Mouse (Mus musculus) regulatory T cell (primary cell): ENCODE results near the gene Poc1a.

Source experiments
- in situ Hi-C: fragments of 300-600 bp; cut with MboI, MseI; formaldehyde crosslinking; loops from one replicate; pipeline ENCODE4 v1.15.1; 2025; ENCODE audit warnings: high pct_unique_total_duplicates

The Poc1a gene

DNA sequence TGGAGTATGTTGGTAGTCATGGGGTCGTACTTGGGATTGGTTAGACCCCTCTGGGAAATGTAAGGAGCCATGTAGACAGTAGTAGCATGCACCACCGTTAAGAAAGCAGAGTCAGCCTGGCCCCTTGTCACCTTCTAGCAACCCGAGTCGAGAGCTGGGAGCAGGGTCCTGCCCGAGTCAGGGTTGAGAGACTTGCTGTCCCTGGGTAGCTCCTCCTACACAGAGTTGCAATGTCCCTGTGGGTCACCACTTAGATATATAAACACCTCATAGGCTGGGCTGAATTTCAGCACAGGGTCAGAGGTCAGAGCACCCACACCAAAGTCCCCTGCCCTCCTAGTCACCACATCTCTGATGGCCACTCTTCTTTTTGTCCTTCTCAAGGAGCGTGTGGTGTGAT is 20.1 kb downstream of the Poc1a start:
- in situ Hi-C loops = no loop called here

DNA sequence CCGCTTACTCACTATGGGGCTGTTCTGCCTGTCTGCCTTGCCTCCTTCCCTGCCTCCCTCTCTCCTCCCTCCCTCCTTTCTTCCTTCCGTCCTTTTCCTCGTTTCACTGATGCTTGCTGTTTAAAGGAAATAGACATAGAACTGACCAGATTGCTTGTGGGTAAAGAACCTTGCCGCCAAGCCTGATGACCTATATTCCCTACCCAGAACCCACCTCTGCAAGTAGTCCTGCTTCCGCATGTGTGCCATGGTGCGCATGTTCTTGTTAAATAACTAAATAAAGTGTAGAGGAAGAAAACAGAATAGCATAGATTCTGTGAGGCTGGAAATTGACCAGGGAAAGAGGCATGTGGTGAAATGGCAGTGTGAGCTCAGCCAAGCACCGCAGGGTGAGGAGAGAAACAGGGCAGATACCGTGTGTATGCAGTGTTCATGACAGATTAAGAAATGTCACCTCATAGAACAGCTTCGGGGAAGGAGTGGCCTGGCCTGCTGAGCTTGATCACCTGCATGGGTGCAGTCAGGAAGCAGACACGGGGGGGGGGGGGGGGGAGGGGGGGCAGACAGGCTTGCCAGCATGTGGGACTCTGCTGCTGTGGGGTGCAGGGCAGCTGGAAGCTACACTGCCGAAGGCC is 20.7 kb downstream of the Poc1a start:
- in situ Hi-C loops = no loop called here

DNA sequence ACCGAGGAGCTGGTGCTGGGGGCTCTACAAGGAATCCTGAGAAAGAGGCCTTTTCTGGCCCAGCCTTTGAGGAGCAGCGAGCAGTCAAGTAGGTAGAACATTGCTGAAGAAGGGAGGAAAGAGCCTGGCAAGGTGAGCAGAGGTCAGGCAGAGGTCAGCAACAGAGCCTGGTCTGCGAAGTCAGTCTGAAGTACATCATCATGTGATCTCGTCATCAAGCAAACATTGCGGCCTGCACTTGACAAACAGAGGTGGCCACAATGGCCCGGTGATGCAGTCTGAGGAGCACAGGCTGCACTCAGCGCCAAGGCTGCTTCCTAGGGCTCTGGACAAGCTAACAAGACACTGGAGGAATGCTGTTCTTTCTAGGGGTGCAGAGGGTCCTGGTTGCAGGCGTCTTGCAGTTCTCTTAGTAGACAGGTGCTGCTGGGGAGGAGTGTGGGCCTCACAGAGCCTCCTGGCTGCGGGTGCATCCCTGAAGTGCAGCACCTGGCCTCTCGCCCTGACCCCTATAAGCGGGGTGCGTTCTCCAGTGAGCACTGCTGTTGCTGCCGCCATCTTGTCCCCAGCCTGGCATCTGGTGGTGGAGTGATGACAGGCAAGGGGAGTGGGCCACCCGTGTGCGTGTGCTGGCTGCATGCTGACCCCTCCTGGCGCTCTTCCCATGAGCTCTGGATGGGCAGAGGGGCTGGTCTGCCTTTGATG is 21.7 kb downstream of the Poc1a start:
- in situ Hi-C loops = no loop called here

DNA sequence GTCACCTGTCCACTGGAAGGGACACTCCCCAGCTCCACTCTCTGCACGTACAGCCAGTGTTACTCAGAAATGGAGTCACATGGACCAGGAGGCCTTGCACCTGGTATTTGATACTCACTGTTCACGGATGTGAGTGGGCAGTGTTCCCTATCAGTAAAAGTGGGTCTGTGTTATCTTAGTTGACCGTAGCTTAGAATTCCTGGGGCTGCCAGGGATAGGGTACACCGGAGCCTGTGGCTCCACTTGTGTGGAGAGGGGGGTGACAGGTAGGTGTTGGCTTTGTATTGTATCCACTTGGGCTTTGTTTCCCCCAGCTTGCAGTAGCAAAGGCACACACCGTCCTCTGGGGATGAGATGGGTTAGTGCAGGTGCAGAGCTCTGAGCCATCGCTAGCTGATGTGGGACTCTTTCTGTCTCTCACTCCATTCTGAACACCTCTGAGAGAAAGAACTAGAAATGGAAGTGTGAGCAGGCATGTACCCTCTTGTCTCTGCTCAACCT is 22.6 kb downstream of the Poc1a start:
- in situ Hi-C loops = no loop called here

DNA sequence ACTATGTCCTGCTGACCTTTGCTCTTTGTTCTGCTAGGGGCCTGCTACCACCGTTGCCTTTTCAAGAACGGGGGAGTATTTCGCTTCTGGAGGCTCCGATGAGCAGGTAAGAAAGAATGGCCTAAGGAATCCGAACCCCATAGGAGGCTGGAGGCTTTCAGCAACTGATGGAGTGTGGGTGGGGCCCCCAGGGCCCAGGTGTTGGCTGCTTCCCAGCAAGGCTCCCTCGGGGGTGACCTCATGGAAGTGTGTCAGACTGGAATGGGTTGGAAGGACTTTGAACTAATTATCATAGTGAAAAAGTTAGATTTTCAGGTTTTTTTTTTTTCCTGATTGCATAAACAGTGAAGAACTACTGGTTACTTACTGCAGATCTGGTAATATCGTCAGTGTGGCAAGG is 24.4 kb downstream of the Poc1a start:
- in situ Hi-C loops = loop anchor here (5.0 kb wide), 1 partner anchor 112 kb away; no protein-coding TSS in a partner anchor

DNA sequence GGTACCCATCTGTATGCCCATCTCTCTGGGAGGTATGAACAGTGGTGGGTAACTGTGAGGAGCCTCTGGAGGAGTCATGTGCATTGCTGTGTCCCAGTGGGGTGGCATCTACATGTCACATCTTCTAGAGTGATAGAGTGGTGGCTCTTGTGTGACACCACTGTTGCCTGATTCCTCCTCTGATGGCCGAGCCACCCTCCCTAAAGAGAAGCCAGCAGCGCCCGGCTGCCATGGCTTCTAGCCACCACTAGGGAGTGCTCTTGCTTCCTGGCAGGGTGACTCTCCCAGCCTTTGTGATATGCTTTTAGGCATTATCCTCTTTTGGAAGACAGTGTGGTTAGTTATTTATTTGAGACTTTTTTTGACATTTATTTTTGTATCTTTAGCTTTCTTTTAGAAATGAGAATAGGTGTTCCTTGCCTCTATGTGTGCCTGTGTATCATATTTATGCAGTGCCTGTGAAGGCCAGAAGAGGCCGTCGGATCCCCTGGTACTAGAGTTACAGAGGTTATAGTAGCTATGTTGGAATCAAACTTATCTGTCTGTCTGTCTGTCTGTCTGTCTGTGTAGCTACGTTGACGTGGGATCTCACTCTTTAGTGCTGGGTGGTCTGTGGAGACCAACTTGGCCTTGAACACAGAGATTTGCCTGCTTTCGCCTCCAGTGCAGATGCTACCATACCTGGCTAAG is 25.9 kb downstream of the Poc1a start:
- in situ Hi-C loops = loop anchor here (5.0 kb wide), 1 partner anchor 110 kb away; no protein-coding TSS in a partner anchor

DNA sequence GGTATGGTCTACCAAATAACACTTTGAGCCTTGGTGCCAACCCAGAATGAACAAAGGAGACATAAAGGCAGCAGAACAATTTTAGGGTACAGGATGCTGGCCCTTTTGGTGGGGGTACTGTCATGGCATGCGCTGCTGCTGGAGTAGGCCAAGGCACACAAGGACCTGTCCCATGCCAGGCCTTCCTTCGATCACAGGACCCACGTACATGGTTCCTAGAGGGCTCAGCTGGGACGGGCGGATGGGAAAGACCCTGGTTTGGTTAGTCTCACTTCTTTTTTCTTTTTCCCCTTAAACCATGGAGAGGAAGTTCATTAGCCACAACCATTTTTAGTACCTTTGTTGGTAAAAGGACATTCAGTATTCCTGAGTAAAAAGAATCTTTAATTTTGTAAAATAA is 27.3 kb downstream of the Poc1a start:
- in situ Hi-C loops = loop anchor here (5.0 kb wide), 1 partner anchor 109 kb away; no protein-coding TSS in a partner anchor

DNA sequence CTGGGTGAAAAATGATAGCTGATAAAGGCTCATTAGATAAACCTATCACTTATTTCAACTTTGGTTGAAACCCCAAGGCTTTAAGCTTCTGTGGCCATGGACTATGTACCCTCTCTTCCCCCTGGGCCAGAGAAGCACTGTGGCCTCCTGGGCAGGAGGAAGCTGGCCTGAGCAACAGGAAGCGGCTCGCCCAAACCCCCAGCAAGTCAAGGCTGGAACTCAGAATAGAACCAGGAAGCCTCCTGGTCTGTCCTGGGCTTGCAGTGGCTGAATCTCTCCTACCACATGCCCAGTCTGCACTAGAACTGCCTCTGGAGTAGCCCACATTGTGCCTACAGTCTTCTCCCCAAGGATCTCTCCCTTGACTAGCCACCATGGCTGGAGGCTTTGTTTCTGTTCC is 27.7 kb downstream of the Poc1a start:
- in situ Hi-C loops = loop anchor here (5.0 kb wide), 1 partner anchor 109 kb away; no protein-coding TSS in a partner anchor

DNA sequence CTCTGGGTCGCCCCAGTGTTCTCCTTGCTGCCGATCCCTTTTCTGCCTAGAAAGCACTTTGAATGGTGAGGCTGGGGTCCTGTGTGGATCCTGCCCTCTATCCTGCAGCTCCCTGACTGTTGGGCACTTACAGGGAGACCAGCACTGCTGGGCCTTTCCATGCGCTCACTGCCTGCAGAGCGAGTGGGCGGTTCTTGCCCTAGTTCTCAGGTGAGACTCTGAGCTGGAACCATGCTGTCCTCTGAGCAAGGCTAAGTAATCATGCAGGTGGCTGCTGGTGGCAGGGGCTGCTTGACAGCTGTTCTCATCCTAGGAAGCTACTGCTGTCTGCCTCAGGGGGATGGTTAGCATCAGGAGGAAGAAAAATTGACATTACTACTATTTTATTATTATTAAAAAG is 28.1 kb downstream of the Poc1a start:
- in situ Hi-C loops = loop anchor here (5.0 kb wide), 1 partner anchor 108 kb away; no protein-coding TSS in a partner anchor

DNA sequence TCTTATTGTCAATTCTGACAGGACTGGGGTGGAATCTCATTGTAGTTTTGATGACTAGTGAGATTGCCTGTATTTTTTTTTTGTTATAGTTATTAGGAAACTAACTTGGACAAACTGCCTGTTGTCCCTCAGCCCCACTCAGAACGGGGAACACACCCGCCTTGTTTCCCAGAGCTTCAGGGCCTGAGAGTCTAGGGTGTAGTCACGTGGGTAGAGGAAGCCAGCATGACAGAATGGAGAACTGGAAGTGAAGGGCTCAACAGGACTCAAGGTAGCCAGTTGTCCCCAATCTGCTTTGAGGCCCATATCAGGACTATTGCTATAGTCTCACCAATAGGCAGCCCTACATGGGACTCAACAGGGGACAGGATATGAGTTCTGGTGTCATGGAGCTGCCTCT is 29.0 kb downstream of the Poc1a start:
- in situ Hi-C loops = loop anchor here (5.0 kb wide), 1 partner anchor 107 kb away; no protein-coding TSS in a partner anchor

DNA sequence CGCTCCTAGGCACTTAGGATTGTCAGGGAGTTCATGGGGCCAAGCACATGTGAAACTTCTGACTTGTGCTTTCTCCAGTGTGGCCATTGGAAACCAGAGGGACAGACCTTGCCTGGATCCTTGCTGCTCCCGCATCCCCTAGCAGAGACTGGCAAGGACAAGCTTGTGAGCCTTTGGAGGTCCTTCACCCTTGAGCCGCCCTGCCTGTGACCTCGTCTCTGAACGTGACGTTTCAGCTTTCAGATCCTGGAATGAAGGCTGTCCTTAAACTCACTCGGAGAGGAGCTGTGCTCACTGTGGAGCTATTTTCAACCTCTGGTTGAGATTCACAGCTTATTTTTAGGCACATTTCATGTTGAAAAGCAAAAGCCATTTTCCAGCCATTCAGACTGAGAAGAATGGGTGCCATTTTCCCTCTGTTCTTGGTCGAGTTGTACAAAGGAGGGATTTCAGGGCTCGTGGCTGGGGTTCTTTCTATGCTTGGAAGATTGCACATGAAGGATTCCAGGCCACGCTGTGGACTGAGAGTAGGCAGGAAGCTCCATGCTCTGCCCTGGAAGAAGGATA is 30.8 kb downstream of the Poc1a start:
- in situ Hi-C loops = no loop called here

DNA sequence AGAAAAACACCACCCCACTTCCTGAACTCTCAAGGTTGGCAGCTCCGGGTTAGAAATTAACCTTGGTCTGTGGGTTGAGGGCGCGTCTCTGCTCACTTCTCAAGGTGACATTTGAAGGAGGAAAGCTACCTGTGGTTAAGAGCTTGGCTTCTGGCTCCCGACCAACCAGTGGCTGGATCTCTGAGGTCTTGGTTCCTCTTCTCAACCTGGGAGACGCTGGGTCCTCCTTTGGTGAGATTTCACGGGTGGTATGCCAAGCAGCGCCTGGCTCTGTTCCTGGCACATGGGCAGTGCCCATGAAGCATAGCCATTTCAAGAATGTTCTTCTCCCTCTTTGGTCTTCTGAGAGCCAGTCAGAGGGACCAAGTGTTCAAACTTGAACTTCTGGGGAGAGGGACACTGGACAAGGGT is 32.1 kb downstream of the Poc1a start:
- in situ Hi-C loops = no loop called here

DNA sequence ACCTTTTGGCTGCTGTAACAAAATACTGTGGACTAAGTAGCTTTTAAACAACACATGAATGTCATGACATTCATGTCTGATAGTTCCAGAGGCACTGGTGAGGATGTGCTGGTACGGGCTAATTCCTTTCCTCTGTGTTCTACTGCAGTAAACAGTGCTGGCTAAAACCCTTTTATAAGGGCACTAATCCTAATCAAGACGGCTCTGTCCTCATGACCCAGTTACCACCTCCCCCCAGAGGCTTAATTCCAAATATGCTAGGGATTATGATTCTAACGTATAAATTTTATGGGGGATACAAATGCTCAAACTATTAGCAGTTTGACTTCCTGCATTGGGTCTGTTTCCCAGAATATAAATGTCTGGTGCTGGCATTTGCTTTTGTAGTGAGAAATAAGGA is 33.3 kb downstream of the Poc1a start:
- in situ Hi-C loops = no loop called here

DNA sequence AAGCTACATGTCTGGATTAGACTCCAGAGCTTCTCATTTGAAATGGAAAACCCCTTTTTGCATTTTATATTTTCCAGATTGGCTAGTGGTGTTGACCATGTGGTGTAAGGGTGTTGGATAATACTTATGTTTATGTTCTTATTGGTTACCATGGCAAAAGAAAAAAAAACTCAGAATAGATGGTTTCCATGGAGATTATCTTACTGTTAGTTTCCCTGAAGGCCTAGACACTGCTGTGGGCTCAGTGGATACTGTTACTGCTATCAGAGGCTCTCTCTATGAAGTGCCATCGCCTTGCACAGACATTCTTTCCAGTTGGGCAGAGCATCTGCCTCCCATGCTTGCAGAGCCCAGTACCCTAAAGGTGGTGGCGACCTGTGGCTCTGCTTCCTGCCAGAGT is 37.2 kb downstream of the Poc1a start:
- in situ Hi-C loops = no loop called here

DNA sequence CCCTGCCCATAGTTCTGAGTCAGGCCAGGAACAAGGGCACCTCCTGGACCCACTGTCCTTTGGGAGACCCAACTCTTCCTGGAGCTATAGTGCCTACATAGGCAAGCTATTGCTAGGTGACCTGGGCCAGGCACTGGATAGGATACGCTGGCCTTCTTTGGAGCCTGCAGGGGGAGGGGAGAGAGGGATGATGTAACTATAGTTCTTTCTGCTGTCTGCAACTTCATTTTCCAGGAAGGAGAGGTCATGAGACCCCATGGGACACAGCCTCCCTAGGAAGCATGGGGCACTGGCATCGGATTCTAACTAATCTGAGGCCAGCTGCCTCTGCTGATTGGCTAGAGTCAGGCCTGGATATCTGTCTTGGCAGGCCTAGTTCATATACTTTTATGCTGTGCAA is 38.2 kb downstream of the Poc1a start:
- in situ Hi-C loops = no loop called here

DNA sequence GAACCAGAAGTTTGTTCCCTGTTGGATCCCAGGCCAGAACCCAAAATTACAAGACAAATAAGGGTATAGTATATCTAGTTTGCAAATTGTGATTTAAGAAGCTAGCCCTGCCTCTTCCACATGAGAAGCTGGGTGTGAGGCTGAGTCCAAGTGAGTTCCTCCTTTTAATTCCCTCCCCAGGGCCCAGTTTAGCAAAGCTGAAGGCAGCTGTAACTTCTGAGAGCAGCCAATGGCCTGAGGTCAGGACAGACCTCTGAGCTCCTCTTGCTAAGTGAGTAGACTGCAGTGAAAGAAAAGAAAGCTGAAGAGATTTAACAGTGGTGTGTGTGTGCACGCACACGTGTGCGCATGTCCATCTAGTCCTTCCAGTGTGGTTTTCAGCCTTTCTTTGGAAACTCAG is 41.6 kb downstream of the Poc1a start:
- in situ Hi-C loops = no loop called here

DNA sequence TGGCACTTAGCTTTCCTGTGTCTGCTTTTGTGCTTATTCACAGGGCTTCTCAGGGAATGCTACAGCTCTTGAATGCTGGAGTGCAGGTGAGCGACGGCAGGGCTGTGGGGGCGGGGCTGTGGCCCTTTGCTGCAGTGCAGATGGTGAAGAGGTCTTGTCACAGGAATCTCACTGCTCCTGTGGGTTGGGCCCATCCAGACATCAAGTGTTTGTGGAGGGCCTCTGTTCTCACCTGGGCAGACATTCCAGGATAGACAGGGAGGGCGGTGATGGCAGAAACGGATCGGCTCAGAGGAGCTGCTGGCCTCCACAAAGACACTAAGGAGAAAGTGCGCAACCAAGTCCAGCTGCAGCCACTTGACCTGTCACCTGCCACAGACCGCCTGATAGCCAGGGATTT is 45.4 kb downstream of the Poc1a start:
- in situ Hi-C loops = no loop called here

DNA sequence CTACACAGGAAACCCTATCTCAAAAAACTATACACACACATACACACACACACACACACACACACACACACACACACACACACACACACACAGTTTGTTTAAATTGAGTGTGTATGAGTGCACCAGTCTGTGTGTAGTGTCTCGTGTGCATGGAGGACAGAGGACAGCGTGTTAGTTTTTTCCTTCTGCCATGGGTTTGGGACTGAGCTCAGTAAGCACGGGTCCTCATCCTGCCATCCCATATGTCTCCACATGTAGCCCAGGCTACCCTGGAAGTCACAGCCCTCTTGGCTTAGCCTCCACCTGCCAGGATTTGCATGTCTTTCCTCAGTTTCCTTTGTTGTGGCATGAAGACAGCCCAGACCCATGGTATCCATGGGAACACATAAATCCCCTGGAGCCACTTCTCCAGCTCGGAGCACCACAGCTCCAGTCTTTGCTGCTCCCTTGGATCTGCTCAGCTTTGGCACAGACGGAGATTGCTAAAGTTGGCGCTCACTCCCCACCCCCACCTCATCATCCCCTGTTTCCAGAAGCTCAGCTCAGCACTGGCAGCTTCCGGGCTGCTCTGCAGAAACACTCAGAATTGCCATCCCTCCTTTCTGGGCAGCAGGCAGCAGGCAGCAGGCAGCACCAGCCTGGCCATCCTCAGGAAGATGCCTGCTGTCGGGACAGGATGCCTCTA is 46.4 kb downstream of the Poc1a start:
- in situ Hi-C loops = no loop called here

DNA sequence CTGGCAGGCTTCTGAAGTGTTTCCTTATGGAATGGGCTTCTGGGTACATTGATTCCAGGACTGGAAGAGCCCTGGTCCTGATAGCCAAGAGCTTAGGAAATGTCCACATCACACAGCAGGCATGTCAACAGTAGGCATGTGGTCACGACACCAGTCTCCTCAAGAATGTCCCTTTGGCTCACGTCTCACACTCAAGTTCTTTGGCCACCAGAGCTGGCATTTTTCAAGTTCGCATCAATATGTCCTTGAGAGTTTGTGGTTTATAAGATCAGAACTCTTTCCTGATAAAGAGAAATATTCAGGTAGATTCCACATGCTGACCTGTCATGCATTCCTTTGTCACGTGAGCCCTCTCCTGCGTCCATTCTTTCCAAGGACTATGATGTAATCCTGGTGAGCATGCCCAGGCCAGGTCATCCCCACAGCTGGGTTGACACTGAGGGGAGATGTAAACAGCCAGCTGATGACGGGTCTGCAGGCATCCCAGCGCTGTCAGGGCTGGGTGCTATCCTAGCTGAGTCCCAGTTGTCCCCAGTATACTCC is 47.3 kb downstream of the Poc1a start:
- in situ Hi-C loops = no loop called here

DNA sequence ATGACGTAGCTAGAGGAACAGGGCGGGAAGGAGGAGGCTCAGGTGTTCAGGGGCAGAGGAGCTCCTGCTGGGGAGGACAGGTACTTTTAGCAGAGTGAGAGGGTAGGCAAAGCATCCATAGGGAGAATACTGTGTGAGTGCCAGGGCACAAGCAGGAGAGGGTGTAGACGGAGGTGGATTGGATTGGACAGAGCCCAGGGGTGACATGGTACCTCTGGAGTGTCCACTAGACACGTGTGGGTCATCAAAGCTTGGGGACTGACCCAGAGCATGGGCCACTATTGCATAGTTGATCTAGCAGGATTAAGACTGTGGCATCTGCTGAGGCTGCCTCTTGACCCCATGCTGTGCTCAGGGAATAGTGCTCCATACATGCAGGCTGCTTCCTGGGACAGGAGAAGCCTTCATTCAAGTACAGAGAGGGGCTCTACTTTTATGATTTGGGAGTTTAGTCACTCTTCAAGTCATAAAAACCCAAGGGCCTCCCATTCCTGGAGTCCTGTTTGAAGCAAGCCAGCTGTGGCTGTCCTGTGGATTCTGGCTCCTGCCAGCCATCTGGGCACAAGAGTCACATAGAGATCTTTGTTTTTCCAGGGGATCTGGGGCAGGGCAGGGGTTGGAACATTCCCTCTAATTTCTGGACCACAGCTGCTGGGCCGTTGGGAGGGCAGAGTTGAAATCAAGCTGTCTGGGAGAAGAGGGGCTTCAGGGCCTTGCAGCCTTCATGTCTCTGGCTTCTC is 48.1 kb downstream of the Poc1a start:
- in situ Hi-C loops = no loop called here

DNA sequence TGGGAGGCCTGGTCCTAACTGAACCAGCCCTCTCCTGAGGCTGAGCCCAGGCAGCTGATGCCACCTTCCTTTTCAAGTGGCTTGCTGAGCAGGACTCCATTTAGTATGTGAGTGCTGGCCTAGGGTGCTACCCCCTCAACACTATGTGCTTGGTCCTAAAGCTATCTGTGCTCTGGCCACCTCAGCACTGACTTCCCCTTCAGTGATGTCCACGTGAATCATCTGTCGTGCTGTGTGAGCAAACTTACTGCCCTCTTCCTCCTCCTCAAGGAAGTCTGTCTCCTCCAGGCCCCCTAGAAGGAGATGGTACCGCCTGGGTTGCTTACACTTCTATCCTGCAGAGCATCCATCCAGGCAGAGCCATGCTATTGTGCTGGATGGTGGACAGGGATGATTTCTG is 51.9 kb downstream of the Poc1a start:
- in situ Hi-C loops = no loop called here
